Mouse (Mus musculus): ENCODE results near the gene Lck. TPM values are rescaled to one million over a fixed set of nuclear protein-coding genes. Genes with fewer than 3 reads are reported as not detected.
"Not testable (repeated sequence)": the region's sequence is repeated elsewhere in the genome, so short reads cannot be mapped to it uniquely, and the experiment has no call there.

The Lck gene
- polyA plus RNA-seq, 1 experiment from 2014 or later = 10.7 TPM

DNA sequence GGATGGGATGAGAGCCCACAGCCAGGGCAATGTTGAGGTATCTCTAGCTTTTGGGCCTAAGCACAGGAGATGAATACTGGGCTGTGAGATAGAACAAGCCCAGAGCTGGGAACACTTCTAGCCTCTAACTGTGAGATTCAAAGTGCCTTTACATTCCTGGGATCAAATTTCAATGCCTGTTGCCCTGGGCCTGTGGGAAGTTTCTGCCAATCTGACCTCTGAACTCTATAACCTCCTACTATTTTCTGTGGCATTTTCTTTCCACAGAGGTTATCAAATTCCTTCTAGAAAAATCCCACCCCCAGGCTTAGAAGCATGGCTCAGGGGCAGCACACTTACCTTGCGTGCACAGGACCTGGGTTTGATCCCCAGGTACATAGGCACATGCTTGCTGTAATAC is 23.1 kb downstream of the Lck start:
- H3K4me2 ChIP-seq (ENCODE audit: low read depth, low read length) = no peak overlapping the region
- H3K9me3 ChIP-seq (ENCODE audit: control insufficient read depth, low read length) = no peaks in the 10 kb centered on the region
- peaks cover under 1% of the 10 kb centered on the region; the same call in 1 of the 2 replicates for H3K4me1 ChIP-seq (replicated peaks; ENCODE audit: control insufficient read depth, insufficient read depth, low read length)
- 51% methylated on average over 1 of the region's 1 CpGs for WGBS
- H3K27me3 ChIP-seq (ENCODE audit: control insufficient read depth, insufficient read depth, low read depth, low read length) = 0 out of 2 replicates have a peak, but pooled peaks cover under 1% of the 10 kb centered on the region
- ATAC-seq (ENCODE audit: low read depth) = no peak
- no peak overlapping the region for H3K9ac ChIP-seq (ENCODE audit: low read length)
- H3K4me3 ChIP-seq (ENCODE audit: low read length) = no peak overlapping the region
- H3K36me3 ChIP-seq (ENCODE audit: control insufficient read depth, insufficient read depth, low read length) = no peaks in the 10 kb centered on the region
- H3K27ac ChIP-seq (ENCODE audit: low read length) = no peak overlapping the region

DNA sequence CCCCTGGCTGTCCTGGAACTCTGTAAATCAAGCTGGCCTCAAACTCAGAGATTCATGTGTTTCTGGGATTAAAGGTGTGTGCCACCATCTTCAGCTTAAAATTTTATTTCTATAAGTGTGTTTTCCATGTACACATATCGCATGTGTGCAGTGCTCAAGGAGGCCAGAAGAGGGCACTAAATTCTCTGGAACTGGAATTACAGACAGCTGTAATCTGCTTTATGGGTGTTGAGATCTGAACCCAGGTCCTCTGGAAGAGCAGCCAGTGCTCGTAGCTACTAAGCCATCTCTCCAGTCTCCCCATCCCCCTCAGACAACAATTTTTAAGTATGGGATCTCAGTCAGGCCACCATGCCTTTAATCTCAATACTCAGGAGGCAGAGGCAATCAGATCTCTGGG is 24.1 kb downstream of the Lck start:
- no peak overlapping the region for H3K4me3 ChIP-seq (ENCODE audit: low read length)
- no peak overlapping the region for H3K4me2 ChIP-seq (ENCODE audit: low read depth, low read length)
- 85% methylated on average over 2 of the region's 2 CpGs for WGBS

GRCm38 (mm10) chr4:129547631-129548030 is 25.8 kb downstream of the Lck start:
- not testable (repeated sequence) for H3K27me3 ChIP-seq (ENCODE audit: control insufficient read depth, insufficient read depth, low read depth, low read length); H3K36me3 ChIP-seq (ENCODE audit: control insufficient read depth, insufficient read depth, low read length); H3K9ac ChIP-seq (ENCODE audit: low read length); H3K4me1 ChIP-seq (replicated peaks; ENCODE audit: control insufficient read depth, insufficient read depth, low read length); H3K4me2 ChIP-seq (ENCODE audit: low read depth, low read length); ATAC-seq (ENCODE audit: low read depth); H3K4me3 ChIP-seq (ENCODE audit: low read length); H3K27ac ChIP-seq (ENCODE audit: low read length); H3K9me3 ChIP-seq (ENCODE audit: control insufficient read depth, low read length)
- 86% methylated on average over 4 of the region's 4 CpGs for WGBS

More for the DNA sequence above, 24.1 kb downstream of the Lck start:
- Histone ChIP-seq H3K27me3 (ENCODE audit: control insufficient read depth, insufficient read depth, low read depth, low read length) (no peaks in the 10 kb centered on the region), H3K4me1 (replicated peaks; ENCODE audit: control insufficient read depth, insufficient read depth, low read length) (no peaks in the 10 kb centered on the region), H3K9ac (ENCODE audit: low read length) (no peak overlapping the region), H3K27ac (ENCODE audit: low read length) (no peak overlapping the region), H3K36me3 (ENCODE audit: control insufficient read depth, insufficient read depth, low read length) (no peaks in the 10 kb centered on the region), H3K9me3 (ENCODE audit: control insufficient read depth, low read length) (no peaks in the 10 kb centered on the region)
- ATAC-seq (ENCODE audit: low read depth) = no peak

DNA sequence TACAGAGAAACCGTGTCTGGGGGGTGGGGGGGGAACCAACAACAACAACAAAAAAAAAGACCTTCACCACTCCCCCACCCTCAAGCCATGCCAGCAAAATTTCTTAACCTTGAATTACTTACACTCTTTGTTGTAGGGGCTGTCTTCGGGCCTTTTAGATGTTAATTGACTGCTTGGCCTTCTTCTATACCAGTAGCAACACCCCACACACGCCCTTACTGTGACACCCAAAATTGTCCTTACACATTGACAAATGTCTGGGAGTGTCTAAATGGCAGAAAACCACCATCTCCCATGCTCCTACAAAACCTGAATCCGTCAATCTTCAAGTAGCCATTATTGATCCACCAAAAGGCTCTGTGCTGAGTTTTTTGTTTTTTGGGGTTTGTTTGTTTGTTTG is 29.3 kb downstream of the Lck start:
- ATAC-seq (ENCODE audit: low read depth) = no peak
- Histone ChIP-seq H3K9ac (ENCODE audit: low read length) (no peak overlapping the region), H3K4me3 (ENCODE audit: low read length) (no peak overlapping the region), H3K9me3 (ENCODE audit: control insufficient read depth, low read length) (no peaks in the 10 kb centered on the region), H3K4me2 (ENCODE audit: low read depth, low read length) (no peak overlapping the region), H3K27me3 (ENCODE audit: control insufficient read depth, insufficient read depth, low read depth, low read length) (no peaks in the 10 kb centered on the region), H3K27ac (ENCODE audit: low read length) (no peak overlapping the region), H3K4me1 (replicated peaks; ENCODE audit: control insufficient read depth, insufficient read depth, low read length) (peaks cover 18% of the 10 kb centered on the region), H3K36me3 (ENCODE audit: control insufficient read depth, insufficient read depth, low read length) (peaks cover 6% of the 10 kb centered on the region; the same call in 1 of the 2 replicates)
- 83% methylated on average over 4 of the region's 4 CpGs for whole genome bisulfite sequencing

GRCm38 (mm10) chr4:129542592-129543141 is 30.8 kb downstream of the Lck start, which contains the start of gene Hdac1:
TSS of gene Hdac1 (minus strand) at chr4:129542713.
- Histone ChIP-seq H3K27me3 (ENCODE audit: control insufficient read depth, insufficient read depth, low read depth, low read length) (no peaks in the 10 kb centered on the region), H3K36me3 (ENCODE audit: control insufficient read depth, insufficient read depth, low read length) (peaks cover 6% of the 10 kb centered on the region; the same call in 1 of the 2 replicates), H3K9ac (ENCODE audit: low read length) (peak within 1 kb of the TSS; percentile 93), H3K27ac (ENCODE audit: low read length) (peak within 1 kb of the TSS; percentile 77), H3K4me3 (ENCODE audit: low read length) (peak within 1 kb of the TSS; percentile 94), H3K9me3 (ENCODE audit: control insufficient read depth, low read length) (no peaks in the 10 kb centered on the region), H3K4me2 (ENCODE audit: low read depth, low read length) (peak within 1 kb of the TSS; percentile 88), H3K4me1 (replicated peaks; ENCODE audit: control insufficient read depth, insufficient read depth, low read length) (peaks cover 18% of the 10 kb centered on the region)
- ATAC-seq (ENCODE audit: low read depth) = peak; percentile 100
- under 1% methylated on average over 46 of the region's 46 CpGs for WGBS

- peak overlapping the region; percentile 93 for H3K9ac ChIP-seq (ENCODE audit: low read length)
- WGBS = under 1% methylated on average over 30 of the region's 30 CpGs
- H3K4me3 ChIP-seq (ENCODE audit: low read length) = peak overlapping the region; percentile 94
- ATAC-seq (ENCODE audit: low read depth) = 0 out of 2 replicates have a peak, but pooled peaks have one; percentile 0
- peaks cover 18% of the 10 kb centered on the region for H3K4me1 ChIP-seq (replicated peaks; ENCODE audit: control insufficient read depth, insufficient read depth, low read length)
- peaks cover 6% of the 10 kb centered on the region; the same call in 1 of the 2 replicates for H3K36me3 ChIP-seq (ENCODE audit: control insufficient read depth, insufficient read depth, low read length)
- H3K4me2 ChIP-seq (ENCODE audit: low read depth, low read length) = peak overlapping the region; percentile 88
- H3K27ac ChIP-seq (ENCODE audit: low read length) = peak overlapping the region; percentile 77
- H3K9me3 ChIP-seq (ENCODE audit: control insufficient read depth, low read length) = no peaks in the 10 kb centered on the region
- no peaks in the 10 kb centered on the region for H3K27me3 ChIP-seq (ENCODE audit: control insufficient read depth, insufficient read depth, low read depth, low read length)
Observed at GRCm38 (mm10) chr4:129541868-129542591, 31.4 kb downstream of the Lck start.

- WGBS = 80% methylated on average over 6 of the region's 6 CpGs
- no peak overlapping the region for H3K27ac ChIP-seq (ENCODE audit: low read length)
- H3K4me3 ChIP-seq (ENCODE audit: low read length) = no peak overlapping the region
- H3K36me3 ChIP-seq (ENCODE audit: control insufficient read depth, insufficient read depth, low read length) = peaks cover 6% of the 10 kb centered on the region; the same call in 1 of the 2 replicates
- H3K9ac ChIP-seq (ENCODE audit: low read length) = no peak overlapping the region
- no peak for ATAC-seq (ENCODE audit: low read depth)
- peaks cover 18% of the 10 kb centered on the region for H3K4me1 ChIP-seq (replicated peaks; ENCODE audit: control insufficient read depth, insufficient read depth, low read length)
- H3K4me2 ChIP-seq (ENCODE audit: low read depth, low read length) = no peak overlapping the region
- H3K9me3 ChIP-seq (ENCODE audit: control insufficient read depth, low read length) = no peaks in the 10 kb centered on the region
- H3K27me3 ChIP-seq (ENCODE audit: control insufficient read depth, insufficient read depth, low read depth, low read length) = no peaks in the 10 kb centered on the region
Observed at GRCm38 (mm10) chr4:129540012-129540411, 33.4 kb downstream of the Lck start.

DNA sequence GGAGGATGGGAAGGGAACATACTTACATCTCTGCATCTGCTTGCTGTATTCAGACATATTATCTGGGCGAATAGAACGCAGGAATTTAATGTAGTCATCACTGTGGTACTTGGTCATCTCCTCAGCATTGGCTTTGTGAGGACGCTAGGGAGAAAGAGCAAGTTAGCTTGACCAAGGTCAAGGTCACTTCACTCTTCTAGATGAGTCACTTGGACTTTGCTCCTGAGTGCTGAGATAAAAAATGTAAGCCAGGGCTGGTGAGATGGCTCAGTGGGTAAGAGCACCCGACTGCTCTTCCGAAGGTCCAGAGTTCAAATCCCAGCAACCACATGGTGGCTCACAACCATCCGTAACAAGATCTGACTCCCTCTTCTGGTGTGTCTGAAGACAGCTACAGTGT is 44.5 kb downstream of the Lck start:
- not testable (repeated sequence) for H3K4me1 ChIP-seq (replicated peaks; ENCODE audit: control insufficient read depth, insufficient read depth, low read length); H3K27me3 ChIP-seq (ENCODE audit: control insufficient read depth, insufficient read depth, low read depth, low read length); H3K27ac ChIP-seq (ENCODE audit: low read length); H3K4me3 ChIP-seq (ENCODE audit: low read length); H3K4me2 ChIP-seq (ENCODE audit: low read depth, low read length); H3K9ac ChIP-seq (ENCODE audit: low read length); H3K9me3 ChIP-seq (ENCODE audit: control insufficient read depth, low read length); ATAC-seq (ENCODE audit: low read depth)
- H3K36me3 ChIP-seq (ENCODE audit: control insufficient read depth, insufficient read depth, low read length) = peaks cover 48% of the 10 kb centered on the region
- WGBS = 91% methylated on average over 5 of the region's 6 CpGs

DNA sequence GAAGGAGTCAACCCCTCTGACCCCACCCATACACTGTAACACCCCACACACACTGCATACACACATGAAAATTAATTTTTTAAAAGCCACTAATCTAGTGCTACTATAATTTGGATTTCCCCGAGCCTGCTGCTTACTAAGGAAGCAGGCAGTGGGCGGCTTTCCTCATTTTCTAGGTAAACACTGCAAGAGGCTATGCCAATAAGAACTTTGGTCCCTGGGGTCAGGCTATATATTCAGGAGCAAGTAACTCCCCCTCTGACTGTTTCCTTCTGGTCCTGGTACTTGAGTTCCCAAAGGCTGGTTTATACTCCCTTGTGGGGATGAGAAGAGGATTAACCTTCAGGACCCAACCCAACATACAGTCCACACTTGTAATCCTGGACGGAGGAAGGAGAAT is 47.6 kb downstream of the Lck start:
- H3K4me2 ChIP-seq (ENCODE audit: low read depth, low read length) = no peak overlapping the region
- H3K4me1 ChIP-seq (replicated peaks; ENCODE audit: control insufficient read depth, insufficient read depth, low read length) = no peaks in the 10 kb centered on the region
- no peaks in the 10 kb centered on the region for H3K9me3 ChIP-seq (ENCODE audit: control insufficient read depth, low read length)
- H3K27me3 ChIP-seq (ENCODE audit: control insufficient read depth, insufficient read depth, low read depth, low read length) = no peaks in the 10 kb centered on the region
- no peak overlapping the region for H3K9ac ChIP-seq (ENCODE audit: low read length)
- 81% methylated on average over 3 of the region's 3 CpGs for WGBS
- no peak for ATAC-seq (ENCODE audit: low read depth)
- H3K4me3 ChIP-seq (ENCODE audit: low read length) = no peak overlapping the region
- H3K36me3 ChIP-seq (ENCODE audit: control insufficient read depth, insufficient read depth, low read length) = peaks cover 61% of the 10 kb centered on the region
- no peak overlapping the region for H3K27ac ChIP-seq (ENCODE audit: low read length)

Measured in lung, embryonic 16.5 days (tissue).